Mouse (Mus musculus): ENCODE data around the gene Pheta1. TPM values are rescaled to one million over a fixed set of nuclear protein-coding genes. Genes with fewer than 3 reads are reported as not detected.

Gene Pheta1
- polyA plus RNA-seq, 1 experiment from 2014 or later, result 59.3 TPM

GRCm38 (mm10) chr5:121818401-121818800, 30.4 kb upstream of the Pheta1 start:
- no peak for ATAC-seq (replicated peaks)
- Histone ChIP-seq H3K4me1 (no peaks in the 10 kb centered on the region), H3K36me3 (peaks cover 62% of the 10 kb centered on the region), H3K4me2 (replicated peaks) (no peak overlapping the region), H3K9me3 (no peaks in the 10 kb centered on the region), H3K27me3 (no peaks in the 10 kb centered on the region), H3K9ac (replicated peaks) (no peak overlapping the region), H3K27ac (replicated peaks) (no peak overlapping the region), H3K4me3 (no peak overlapping the region)
- WGBS, result 96% methylated on average over 7 of the region's 7 CpGs

DNA sequence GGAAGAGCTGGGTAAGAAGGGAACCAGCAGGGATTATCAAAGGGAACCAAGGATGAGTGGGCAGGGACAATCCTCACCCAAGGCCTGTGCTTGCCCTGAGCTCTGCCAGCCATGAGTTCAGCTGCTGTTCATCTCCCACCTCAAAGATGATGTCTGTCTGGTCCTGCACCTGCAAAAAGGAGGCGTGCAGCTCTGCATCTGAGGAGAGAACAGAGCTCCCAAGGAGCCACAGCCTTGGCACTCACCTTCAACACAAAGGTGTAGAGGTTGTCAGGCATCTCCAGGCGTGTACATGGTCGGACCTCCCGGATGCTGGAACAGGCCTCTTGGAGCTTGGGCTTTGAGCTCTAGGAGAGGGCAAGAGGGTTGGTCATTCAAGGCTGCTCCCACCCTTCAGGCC, 29.9 kb upstream of the Pheta1 start:
- ATAC-seq (replicated peaks), result no peak
- H3K27me3 ChIP-seq, result no peaks in the 10 kb centered on the region
- no peaks in the 10 kb centered on the region for H3K4me1 ChIP-seq
- 90% methylated on average over 4 of the region's 4 CpGs for WGBS
- peaks cover 58% of the 10 kb centered on the region for H3K36me3 ChIP-seq
- H3K9me3 ChIP-seq, result no peaks in the 10 kb centered on the region
- no peak overlapping the region for H3K4me2 ChIP-seq (replicated peaks)
- H3K9ac ChIP-seq (replicated peaks), result no peak overlapping the region
- H3K27ac ChIP-seq (replicated peaks), result no peak overlapping the region
- H3K4me3 ChIP-seq, result no peak overlapping the region

DNA sequence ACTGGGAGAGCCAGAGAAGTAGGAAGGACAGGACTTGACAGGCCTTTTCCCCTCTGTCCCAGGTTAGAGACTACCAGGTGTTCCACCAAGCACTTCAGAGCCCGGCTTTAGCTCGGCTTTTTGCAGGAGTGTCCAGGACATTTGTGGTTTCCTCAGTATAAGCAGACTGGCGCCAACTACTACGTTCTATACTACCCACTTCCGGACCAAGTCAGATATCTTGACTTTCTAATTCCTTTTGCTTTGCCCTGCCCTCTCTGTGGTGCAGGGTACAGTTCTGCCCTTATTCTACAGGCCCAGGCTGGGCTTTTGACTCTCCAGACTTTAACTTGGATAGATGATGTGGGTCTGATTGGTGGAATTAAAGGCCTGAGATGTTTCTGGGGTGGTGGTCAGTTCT, 29.2 kb upstream of the Pheta1 start:
- peaks cover 54% of the 10 kb centered on the region for H3K36me3 ChIP-seq
- H3K9me3 ChIP-seq, result no peaks in the 10 kb centered on the region
- no peak for ATAC-seq (replicated peaks)
- no peak overlapping the region for H3K4me2 ChIP-seq (replicated peaks)
- H3K4me3 ChIP-seq, result no peak overlapping the region
- H3K27ac ChIP-seq (replicated peaks), result no peak overlapping the region
- H3K4me1 ChIP-seq, result no peaks in the 10 kb centered on the region
- 93% methylated on average over 5 of the region's 5 CpGs for WGBS
- H3K9ac ChIP-seq (replicated peaks), result no peak overlapping the region
- H3K27me3 ChIP-seq, result no peaks in the 10 kb centered on the region

GRCm38 (mm10) chr5:121820161-121820560, 28.6 kb upstream of the Pheta1 start:
- Histone ChIP-seq H3K9me3 (no peaks in the 10 kb centered on the region), H3K4me3 (no peak overlapping the region), H3K27ac (replicated peaks) (no peak overlapping the region), H3K27me3 (no peaks in the 10 kb centered on the region), H3K9ac (replicated peaks) (no peak overlapping the region), H3K36me3 (peaks cover 50% of the 10 kb centered on the region), H3K4me1 (no peaks in the 10 kb centered on the region), H3K4me2 (replicated peaks) (no peak overlapping the region)
- no peak for ATAC-seq (replicated peaks)
- WGBS, result 92% methylated on average over 2 of the region's 2 CpGs

DNA sequence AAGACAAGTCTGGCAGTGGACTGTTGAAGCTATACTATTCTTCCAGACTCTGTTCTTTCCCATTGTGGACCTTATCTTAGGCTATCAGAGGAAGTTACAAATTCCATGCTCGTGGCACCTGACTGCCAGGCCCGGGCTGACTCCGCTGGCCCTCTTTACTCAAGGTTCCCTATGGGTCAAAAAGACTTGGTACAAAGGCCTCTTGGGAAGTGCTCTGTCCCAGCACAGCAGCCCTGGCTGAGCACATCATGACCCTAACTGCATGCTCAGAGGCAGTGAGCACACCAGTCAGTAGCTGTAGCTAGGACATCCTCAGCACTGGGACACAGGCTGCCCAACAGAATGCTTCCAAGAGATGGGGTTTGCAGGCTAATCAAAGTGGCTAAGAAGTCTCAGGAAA, 28.1 kb upstream of the Pheta1 start:
- ATAC-seq (replicated peaks), result no peak
- Histone ChIP-seq H3K9me3 (no peaks in the 10 kb centered on the region), H3K4me1 (no peaks in the 10 kb centered on the region), H3K27ac (replicated peaks) (no peak overlapping the region), H3K4me2 (replicated peaks) (no peak overlapping the region), H3K36me3 (peaks cover 45% of the 10 kb centered on the region), H3K9ac (replicated peaks) (no peak overlapping the region), H3K27me3 (no peaks in the 10 kb centered on the region), H3K4me3 (no peak overlapping the region)
- 87% methylated on average over 3 of the region's 3 CpGs for WGBS

DNA sequence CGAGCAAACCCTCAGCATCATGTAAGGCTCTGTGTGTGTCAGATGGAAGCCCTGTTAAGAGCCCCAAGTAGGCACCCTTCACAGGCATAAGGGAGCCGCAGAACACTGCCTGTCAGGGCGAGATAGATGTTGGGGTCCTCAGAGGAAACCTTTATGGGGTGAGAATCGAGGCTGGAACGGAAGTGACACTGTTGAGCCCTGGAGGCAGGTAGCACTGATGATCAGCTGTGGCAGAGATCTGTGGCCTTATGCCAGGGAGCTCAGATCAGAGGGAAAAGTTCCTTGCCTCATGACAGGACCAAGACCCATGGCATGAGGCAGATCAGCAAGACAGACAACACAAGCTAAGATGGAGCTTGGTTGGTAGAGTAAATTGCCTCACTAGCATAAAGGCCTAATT, 27.7 kb upstream of the Pheta1 start:
- Histone ChIP-seq H3K27ac (replicated peaks) (no peak overlapping the region), H3K4me1 (no peaks in the 10 kb centered on the region), H3K27me3 (no peaks in the 10 kb centered on the region), H3K36me3 (peaks cover 41% of the 10 kb centered on the region), H3K4me2 (replicated peaks) (no peak overlapping the region), H3K9ac (replicated peaks) (no peak overlapping the region), H3K9me3 (no peaks in the 10 kb centered on the region), H3K4me3 (no peak overlapping the region)
- WGBS, result 87% methylated on average over 5 of the region's 5 CpGs
- no peak for ATAC-seq (replicated peaks)

DNA sequence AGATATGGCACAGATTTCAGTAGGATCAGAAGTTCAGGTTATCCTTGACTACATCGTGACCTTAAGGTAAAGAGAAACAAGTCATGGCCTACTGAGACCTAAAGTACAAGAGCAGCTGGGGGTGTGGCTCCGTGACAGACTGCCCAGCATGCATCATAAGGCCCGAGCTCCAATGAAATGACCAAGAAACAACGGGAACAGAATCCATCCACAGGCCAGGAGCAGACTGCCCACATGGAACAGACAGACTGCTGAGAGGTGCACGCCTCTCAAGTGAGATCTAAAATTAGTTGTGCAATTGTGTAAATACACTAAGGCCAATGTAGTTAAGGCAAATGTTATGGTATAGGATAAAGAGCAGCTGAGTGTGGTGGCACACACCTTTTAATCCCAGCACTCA, 27.2 kb upstream of the Pheta1 start:
- Histone ChIP-seq H3K4me3 (no peak overlapping the region), H3K4me2 (replicated peaks) (no peak overlapping the region), H3K27me3 (no peaks in the 10 kb centered on the region), H3K36me3 (peaks cover 38% of the 10 kb centered on the region), H3K27ac (replicated peaks) (no peak overlapping the region), H3K4me1 (no peaks in the 10 kb centered on the region), H3K9me3 (no peaks in the 10 kb centered on the region), H3K9ac (replicated peaks) (no peak overlapping the region)
- no peak for ATAC-seq (replicated peaks)
- WGBS, result 71% methylated on average over 5 of the region's 5 CpGs

DNA sequence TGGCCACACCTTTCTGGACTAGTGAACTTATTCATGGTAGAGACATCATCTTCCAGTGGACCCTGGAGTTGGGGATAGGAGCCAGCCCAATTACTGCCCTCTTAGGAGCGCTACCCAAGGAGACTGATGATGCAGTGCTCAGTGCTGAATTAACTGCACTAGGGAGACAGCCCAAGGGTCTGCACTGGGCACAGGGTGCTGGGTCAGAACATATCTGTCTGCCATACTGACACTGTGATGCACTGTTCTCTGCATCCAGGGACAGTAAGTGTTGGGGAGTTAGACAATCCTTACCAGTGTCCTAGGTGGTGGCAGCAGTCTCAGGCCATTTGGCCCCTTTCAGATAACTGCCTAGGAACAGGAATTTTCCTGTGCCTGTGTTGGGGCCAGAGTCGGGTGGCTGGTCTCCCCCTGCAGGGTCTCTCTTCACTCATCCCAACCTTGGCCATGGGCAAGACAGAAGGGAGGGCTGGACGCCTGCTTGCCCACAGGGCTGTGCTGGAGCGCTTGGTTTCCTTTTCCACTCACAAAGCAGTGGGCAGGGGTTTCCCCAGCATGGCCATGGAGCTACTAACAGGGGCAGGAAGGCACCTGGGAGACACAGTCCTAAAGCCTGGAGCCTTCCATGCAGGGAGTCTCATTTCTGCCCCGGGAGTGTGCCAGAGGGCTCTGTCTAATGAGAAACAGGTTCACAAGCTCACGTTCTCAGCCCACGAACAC, 25.8 kb upstream of the Pheta1 start:
- no peak overlapping the region for H3K4me3 ChIP-seq
- no peak overlapping the region for H3K9ac ChIP-seq (replicated peaks)
- peaks cover 24% of the 10 kb centered on the region for H3K36me3 ChIP-seq
- H3K4me1 ChIP-seq, result peaks cover 4% of the 10 kb centered on the region
- no peak for ATAC-seq (replicated peaks)
- 86% methylated on average over 7 of the region's 7 CpGs for WGBS
- no peak overlapping the region for H3K4me2 ChIP-seq (replicated peaks)
- no peaks in the 10 kb centered on the region for H3K27me3 ChIP-seq
- no peaks in the 10 kb centered on the region for H3K9me3 ChIP-seq
- H3K27ac ChIP-seq (replicated peaks), result no peak overlapping the region

- Histone ChIP-seq H3K4me2 (replicated peaks) (no peak overlapping the region), H3K9me3 (no peaks in the 10 kb centered on the region), H3K9ac (replicated peaks) (no peak overlapping the region), H3K36me3 (peaks cover 17% of the 10 kb centered on the region), H3K4me3 (no peak overlapping the region), H3K27me3 (no peaks in the 10 kb centered on the region), H3K27ac (replicated peaks) (no peak overlapping the region), H3K4me1 (peaks cover 12% of the 10 kb centered on the region)
- 100% methylated on average over 1 of the region's 1 CpGs for WGBS
- no peak for ATAC-seq (replicated peaks)
Observed at GRCm38 (mm10) chr5:121823668-121824067, 25.1 kb upstream of the Pheta1 start.

- ATAC-seq (replicated peaks), result no peak
- no peak overlapping the region for H3K4me2 ChIP-seq (replicated peaks)
- H3K36me3 ChIP-seq, result peaks cover 13% of the 10 kb centered on the region
- no peak overlapping the region for H3K4me3 ChIP-seq
- peaks cover 16% of the 10 kb centered on the region for H3K4me1 ChIP-seq
- no peaks in the 10 kb centered on the region for H3K9me3 ChIP-seq
- WGBS, result 72% methylated on average over 4 of the region's 4 CpGs
- no peaks in the 10 kb centered on the region for H3K27me3 ChIP-seq
- no peak overlapping the region for H3K27ac ChIP-seq (replicated peaks)
- no peak overlapping the region for H3K9ac ChIP-seq (replicated peaks)
Observed at GRCm38 (mm10) chr5:121824121-121824520, 24.7 kb upstream of the Pheta1 start.

DNA sequence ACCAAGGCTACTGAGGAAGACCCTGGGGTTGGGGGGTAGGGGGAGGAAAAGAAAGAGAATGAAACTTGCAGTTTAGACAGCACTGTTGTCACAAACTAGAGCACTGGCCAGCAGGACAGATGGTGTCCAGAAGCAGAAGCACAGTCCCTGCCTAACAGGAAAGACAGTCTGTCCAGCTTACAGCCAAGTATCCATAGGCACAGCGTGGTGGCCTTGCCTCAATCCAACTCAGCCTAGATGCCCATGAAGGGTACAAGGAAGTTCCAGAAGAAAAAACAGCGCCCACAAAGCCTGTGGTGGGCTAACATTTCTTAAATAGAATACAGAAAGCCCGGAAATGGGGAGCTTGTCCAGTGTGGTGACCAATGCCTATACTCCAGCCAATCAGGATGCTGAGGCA, 23.2 kb upstream of the Pheta1 start:
- no peak overlapping the region for H3K9ac ChIP-seq (replicated peaks)
- no peak overlapping the region for H3K27ac ChIP-seq (replicated peaks)
- H3K4me2 ChIP-seq (replicated peaks), result no peak overlapping the region
- H3K36me3 ChIP-seq, result peaks cover 5% of the 10 kb centered on the region; the same call in 1 of the 2 replicates
- H3K4me3 ChIP-seq, result no peak overlapping the region
- ATAC-seq (replicated peaks), result no peak
- WGBS, result 95% methylated on average over 3 of the region's 3 CpGs
- peaks cover 22% of the 10 kb centered on the region for H3K4me1 ChIP-seq
- H3K27me3 ChIP-seq, result peaks cover 6% of the 10 kb centered on the region; the same call in 1 of the 2 replicates
- H3K9me3 ChIP-seq, result no peaks in the 10 kb centered on the region

- Histone ChIP-seq H3K27ac (replicated peaks) (peak overlapping the region; percentile 35; the same call in 1 of the 2 replicates), H3K4me1 (peaks cover 22% of the 10 kb centered on the region), H3K4me2 (replicated peaks) (peak overlapping the region; percentile 95), H3K4me3 (peak overlapping the region; percentile 42), H3K9ac (replicated peaks) (peak overlapping the region; percentile 44; the same call in 1 of the 2 replicates), H3K36me3 (0 out of 2 replicates have a peak, but pooled peaks cover 2% of the 10 kb centered on the region), H3K9me3 (no peaks in the 10 kb centered on the region), H3K27me3 (peaks cover 6% of the 10 kb centered on the region; the same call in 1 of the 2 replicates)
- 60% methylated on average over 4 of the region's 4 CpGs for WGBS
- no peak for ATAC-seq (replicated peaks)
Observed at GRCm38 (mm10) chr5:121827876-121828275, 20.9 kb upstream of the Pheta1 start.
